Mouse (Mus musculus) kidney, postnatal 14 days (tissue): Measurements from ENCODE around the gene Dzip1.

ENCODE experiments used
- DNase-seq: peaks from one replicate; pipeline ENCODE4 v3.0.0; 2022; ENCODE audit warnings: mixed read lengths

The Dzip1 gene

GRCm38 (mm10) chr14:118829331-118830095, 95.7 kb downstream of the Dzip1 start:
- DNase-seq = no peak

- no peak for DNase-seq
Measured at GRCm38 (mm10) chr14:118827283-118827904, 97.9 kb downstream of the Dzip1 start.

- DNase-seq = no peak
Measured at GRCm38 (mm10) chr14:118826346-118826745, 98.9 kb downstream of the Dzip1 start.
